Mouse (Mus musculus): Measurements from ENCODE around the gene Rsph10b.

- TF ChIP-seq CTCF (IDR thresholded peaks at IDR 0.05; ENCODE audit: insufficient read depth, low read length) (no peak), POLR2A (IDR thresholded peaks at IDR 0.05; ENCODE audit: borderline replicate concordance, extremely low read depth, low read depth, low read length) (no peak)
These were observed 40.5 kb upstream of the Rsph10b start for GRCm38 (mm10) chr5:143892255-143892886.

Data from lung, adult 2 months (tissue).